Mouse (Mus musculus): ENCODE measurements around the gene Adam8. TPM values are rescaled to one million over a fixed set of nuclear protein-coding genes. Genes with fewer than 3 reads are reported as not detected.

Adam8 gene
- polyA plus RNA-seq, 1 experiment from 2014 or later, result 2.9 TPM

DNA sequence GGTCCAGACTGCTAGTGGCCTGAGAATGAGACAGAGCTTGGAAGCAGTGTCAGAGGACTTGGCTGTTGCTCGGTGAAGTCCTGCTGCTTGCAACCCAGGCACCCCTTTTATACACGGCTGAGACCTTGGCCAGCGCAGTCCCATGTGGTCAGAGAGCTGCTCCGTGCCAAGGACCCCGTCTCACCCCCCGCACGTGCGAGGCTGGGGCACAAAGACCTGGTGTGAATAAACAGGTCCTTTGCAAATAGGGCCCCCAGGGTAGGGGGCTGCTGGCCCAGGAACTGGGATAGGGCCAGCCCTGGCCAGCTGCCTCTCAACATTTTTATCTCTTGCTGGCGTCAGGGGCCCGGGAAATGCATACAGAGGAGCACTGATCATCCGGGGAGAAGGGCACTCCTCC, 34.4 kb downstream of the Adam8 start:
- Histone ChIP-seq H3K27me3 (no peaks in the 10 kb centered on the region), H3K9me3 (no peaks in the 10 kb centered on the region), H3K4me2 (no peak overlapping the region), H3K4me3 (no peak overlapping the region), H3K36me3 (no peaks in the 10 kb centered on the region), H3K27ac (replicated peaks) (no peak overlapping the region), H3K9ac (no peak overlapping the region), H3K4me1 (replicated peaks) (peaks cover 6% of the 10 kb centered on the region; the same call in 1 of the 2 replicates)
- peak; percentile 76 for ATAC-seq (ENCODE audit: low FRiP score, low read depth)
- 27% methylated on average over 11 of the region's 11 CpGs for WGBS

GRCm38 (mm10) chr7:139957437-139957836, 34.9 kb downstream of the Adam8 start:
- Histone ChIP-seq H3K27me3 (0 out of 2 replicates have a peak, but pooled peaks cover 2% of the 10 kb centered on the region), H3K4me3 (no peak overlapping the region), H3K4me2 (no peak overlapping the region), H3K36me3 (no peaks in the 10 kb centered on the region), H3K9ac (no peak overlapping the region), H3K9me3 (no peaks in the 10 kb centered on the region), H3K4me1 (replicated peaks) (peaks cover 6% of the 10 kb centered on the region; the same call in 1 of the 2 replicates), H3K27ac (replicated peaks) (no peak overlapping the region)
- WGBS, result 60% methylated on average over 11 of the region's 11 CpGs
- no peak for ATAC-seq (ENCODE audit: low FRiP score, low read depth)

- no peak overlapping the region for H3K4me3 ChIP-seq
- ATAC-seq (ENCODE audit: low FRiP score, low read depth), result no peak
- peaks cover 6% of the 10 kb centered on the region; the same call in 1 of the 2 replicates for H3K4me1 ChIP-seq (replicated peaks)
- H3K27me3 ChIP-seq, result peaks cover 9% of the 10 kb centered on the region
- no peak overlapping the region for H3K4me2 ChIP-seq
- H3K36me3 ChIP-seq, result no peaks in the 10 kb centered on the region
- H3K27ac ChIP-seq (replicated peaks), result no peak overlapping the region
- no peak overlapping the region for H3K9ac ChIP-seq
- 80% methylated on average over 3 of the region's 3 CpGs for WGBS
- H3K9me3 ChIP-seq, result no peaks in the 10 kb centered on the region
These were observed 35.7 kb downstream of the Adam8 start for GRCm38 (mm10) chr7:139956658-139957057.

GRCm38 (mm10) chr7:139955505-139955904, 36.9 kb downstream of the Adam8 start:
- H3K4me3 ChIP-seq, result no peak overlapping the region
- no peak for ATAC-seq (ENCODE audit: low FRiP score, low read depth)
- 85% methylated on average over 4 of the region's 4 CpGs for WGBS
- H3K4me2 ChIP-seq, result no peak overlapping the region
- H3K9ac ChIP-seq, result no peak overlapping the region
- H3K27ac ChIP-seq (replicated peaks), result no peak overlapping the region
- peaks cover 15% of the 10 kb centered on the region for H3K4me1 ChIP-seq (replicated peaks)
- H3K36me3 ChIP-seq, result no peaks in the 10 kb centered on the region
- no peaks in the 10 kb centered on the region for H3K9me3 ChIP-seq
- H3K27me3 ChIP-seq, result peaks cover 15% of the 10 kb centered on the region

DNA sequence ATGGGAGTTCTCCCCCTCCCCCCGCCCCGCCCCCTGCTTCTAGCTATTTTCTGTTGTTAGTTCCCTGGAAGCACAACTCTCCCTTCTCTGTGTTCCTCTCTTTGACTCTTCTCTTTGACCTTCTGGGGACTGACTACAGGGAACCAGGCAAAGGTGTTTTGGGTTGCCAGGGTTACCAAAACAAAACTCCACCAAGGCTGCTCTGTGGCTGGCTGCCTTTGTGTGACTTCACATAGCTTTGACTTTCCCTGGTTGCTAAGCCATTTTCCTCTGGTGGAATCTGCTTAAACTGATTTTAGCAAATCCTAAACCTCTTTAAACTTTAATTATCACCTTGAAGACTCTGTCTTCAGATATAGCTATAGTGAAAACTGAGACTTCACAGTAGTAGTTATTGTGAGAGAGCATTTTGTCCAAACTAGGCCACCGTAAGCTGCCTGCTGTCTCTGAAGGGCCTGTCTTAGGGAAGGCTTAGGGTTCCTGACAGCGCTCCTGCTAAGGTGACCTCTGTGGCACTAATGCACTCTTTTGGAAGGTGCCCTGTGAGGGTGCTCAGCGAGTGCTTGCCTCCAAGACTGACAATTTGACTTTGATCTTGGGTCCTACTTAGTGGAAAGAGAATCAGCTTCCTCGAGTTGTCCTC, 40.2 kb downstream of the Adam8 start:
- peaks cover 16% of the 10 kb centered on the region for H3K4me1 ChIP-seq (replicated peaks)
- ATAC-seq (ENCODE audit: low FRiP score, low read depth), result no peak
- 54% methylated on average over 6 of the region's 6 CpGs for WGBS

DNA sequence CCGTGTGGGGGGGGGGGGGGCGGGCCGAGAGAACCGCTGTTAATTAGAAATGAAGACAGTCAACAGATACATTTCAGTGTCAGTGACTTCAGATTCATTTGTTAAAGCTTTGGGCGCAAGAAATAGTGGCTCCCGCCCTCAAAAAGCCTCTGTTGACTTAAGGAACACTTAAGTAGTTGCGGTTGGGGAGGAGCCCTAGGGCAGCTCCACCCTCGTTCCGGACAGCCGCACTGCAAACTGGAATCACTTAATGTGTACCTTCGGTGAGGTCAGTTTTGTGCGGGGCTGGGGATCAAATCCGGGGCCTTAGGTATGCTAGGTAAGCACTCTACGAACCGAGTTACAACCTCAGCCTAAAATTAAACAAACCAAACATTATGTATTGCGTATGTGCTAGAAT, 41.3 kb downstream of the Adam8 start:
- Histone ChIP-seq H3K4me2 (peak overlapping the region; percentile 84), H3K27me3 (peaks cover 53% of the 10 kb centered on the region)

More for the DNA sequence above, 40.2 kb downstream of the Adam8 start:
- H3K9ac ChIP-seq, result no peak overlapping the region
- no peak overlapping the region for H3K27ac ChIP-seq (replicated peaks)
- H3K4me3 ChIP-seq, result no peak overlapping the region
- no peaks in the 10 kb centered on the region for H3K36me3 ChIP-seq
- H3K27me3 ChIP-seq, result peaks cover 44% of the 10 kb centered on the region
- no peak overlapping the region for H3K4me2 ChIP-seq
- H3K9me3 ChIP-seq, result no peaks in the 10 kb centered on the region

DNA sequence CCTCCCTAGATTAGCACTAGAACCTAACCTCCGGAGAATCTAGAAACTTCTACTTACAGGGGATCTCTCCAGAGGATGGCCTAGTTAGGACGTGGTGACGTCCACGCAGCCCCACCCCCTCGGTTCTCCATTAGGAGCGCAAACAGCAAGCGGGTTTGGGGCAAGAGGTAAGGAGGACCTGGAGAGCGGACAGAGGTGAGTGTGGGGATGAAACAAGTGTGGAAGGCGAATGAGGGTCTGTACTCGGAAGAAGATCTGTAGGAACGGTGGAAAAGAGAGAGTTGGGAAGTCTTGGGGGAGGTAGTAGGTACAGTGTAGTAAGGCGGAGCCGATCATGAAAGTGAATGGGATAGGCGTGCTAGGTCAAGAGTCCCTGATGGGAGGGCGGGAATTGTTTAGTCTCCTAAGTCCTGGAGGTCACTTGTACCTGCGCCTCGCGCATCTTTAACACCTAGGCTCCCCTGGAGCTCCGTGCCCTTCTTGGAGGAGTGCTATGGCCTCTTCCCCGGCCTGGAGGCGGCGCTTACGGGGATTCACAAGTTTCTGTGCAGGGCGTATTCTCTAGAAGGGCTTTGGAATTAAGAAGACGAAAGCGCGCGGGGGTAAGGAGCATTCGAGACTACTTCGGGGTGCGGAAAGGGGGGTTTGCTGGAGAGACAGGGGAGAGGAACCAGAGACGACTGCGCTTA, 41.9 kb downstream of the Adam8 start:
- Histone ChIP-seq H3K27ac (replicated peaks) (no peak overlapping the region), H3K4me3 (peak overlapping the region; percentile 42), H3K27me3 (peaks cover 60% of the 10 kb centered on the region), H3K36me3 (no peaks in the 10 kb centered on the region), H3K9me3 (no peaks in the 10 kb centered on the region), H3K4me2 (peak overlapping the region; percentile 84), H3K4me1 (replicated peaks) (peaks cover 16% of the 10 kb centered on the region), H3K9ac (peak overlapping the region; percentile 42)
- peak; percentile 75; the same call in 1 of the 2 replicates for ATAC-seq (ENCODE audit: low FRiP score, low read depth)
- WGBS, result under 1% methylated on average over 33 of the region's 33 CpGs

More for the DNA sequence above, 41.3 kb downstream of the Adam8 start:
- Histone ChIP-seq H3K9me3 (no peaks in the 10 kb centered on the region), H3K9ac (no peak overlapping the region), H3K4me3 (peak overlapping the region; percentile 42), H3K27ac (replicated peaks) (no peak overlapping the region), H3K36me3 (no peaks in the 10 kb centered on the region), H3K4me1 (replicated peaks) (peaks cover 16% of the 10 kb centered on the region)
- ATAC-seq (ENCODE audit: low FRiP score, low read depth), result no peak
- 6% methylated on average over 16 of the region's 16 CpGs for WGBS

DNA sequence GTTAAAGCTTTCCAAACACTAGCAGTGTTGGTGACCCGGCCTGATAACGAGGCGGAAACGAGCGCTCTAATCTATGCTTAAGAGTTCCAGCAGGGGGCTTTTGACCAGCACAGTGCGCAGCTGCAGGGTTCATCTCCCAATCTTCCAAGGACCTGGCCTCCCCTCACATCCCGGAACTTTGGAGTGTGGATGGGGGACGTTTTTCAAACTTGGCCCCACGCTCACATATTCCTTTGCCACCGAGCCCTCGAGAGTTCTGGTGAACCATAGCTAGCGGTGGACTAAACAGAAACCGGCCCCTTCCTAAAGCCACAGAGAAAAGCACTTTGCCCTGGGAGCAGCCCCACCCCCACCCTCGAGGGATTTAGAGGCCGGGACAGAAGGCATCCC, 42.5 kb downstream of the Adam8 start:
- peak overlapping the region; percentile 42 for H3K4me3 ChIP-seq
- H3K9me3 ChIP-seq, result no peaks in the 10 kb centered on the region
- H3K9ac ChIP-seq, result peak overlapping the region; percentile 42
- H3K27me3 ChIP-seq, result peaks cover 65% of the 10 kb centered on the region
- peaks cover 16% of the 10 kb centered on the region for H3K4me1 ChIP-seq (replicated peaks)
- ATAC-seq (ENCODE audit: low FRiP score, low read depth), result peak; percentile 43; the same call in 1 of the 2 replicates
- WGBS, result under 1% methylated on average over 15 of the region's 15 CpGs
- H3K4me2 ChIP-seq, result peak overlapping the region; percentile 84
- no peaks in the 10 kb centered on the region for H3K36me3 ChIP-seq
- no peak overlapping the region for H3K27ac ChIP-seq (replicated peaks)

- H3K4me1 ChIP-seq (replicated peaks), result peaks cover 25% of the 10 kb centered on the region
- no peak overlapping the region for H3K9ac ChIP-seq
- H3K9me3 ChIP-seq, result no peaks in the 10 kb centered on the region
- H3K27me3 ChIP-seq, result peaks cover 88% of the 10 kb centered on the region
- WGBS, result 34% methylated on average over 5 of the region's 5 CpGs
- no peak overlapping the region for H3K4me3 ChIP-seq
- H3K27ac ChIP-seq (replicated peaks), result no peak overlapping the region
- H3K4me2 ChIP-seq, result no peak overlapping the region
- ATAC-seq (ENCODE audit: low FRiP score, low read depth), result no peak
- no peaks in the 10 kb centered on the region for H3K36me3 ChIP-seq
These were observed 46.3 kb downstream of the Adam8 start for GRCm38 (mm10) chr7:139946032-139946431.

DNA sequence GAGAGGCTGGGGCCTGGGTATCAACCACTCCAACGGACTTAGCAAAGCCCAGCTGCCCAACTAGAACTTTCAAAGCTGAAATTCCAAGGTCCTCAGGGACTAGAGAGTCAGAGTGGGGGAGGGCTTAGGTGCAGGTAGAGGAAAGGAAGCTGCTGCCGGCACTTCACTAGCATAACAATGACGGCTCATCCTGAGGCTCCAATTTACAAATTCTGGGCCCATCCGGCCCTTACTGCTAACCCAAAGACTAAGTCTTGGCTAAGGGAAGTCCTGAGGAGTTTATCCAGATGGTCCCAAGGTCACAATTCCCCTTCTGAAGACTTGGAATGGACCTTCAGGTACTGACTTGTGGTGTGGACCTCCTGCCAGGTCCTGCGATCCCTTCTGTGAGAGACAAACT, 46.8 kb downstream of the Adam8 start:
- no peak for ATAC-seq (ENCODE audit: low FRiP score, low read depth)
- WGBS, result 16% methylated on average over 5 of the region's 5 CpGs

GRCm38 (mm10) chr7:139944291-139945240, 47.8 kb downstream of the Adam8 start:
- H3K4me2 ChIP-seq, result peak overlapping the region; percentile 50
- H3K27ac ChIP-seq (replicated peaks), result no peak overlapping the region
- H3K36me3 ChIP-seq, result no peaks in the 10 kb centered on the region
- H3K9ac ChIP-seq, result no peak overlapping the region
- WGBS, result 3% methylated on average over 68 of the region's 68 CpGs
- peak overlapping the region; percentile 30 for H3K4me3 ChIP-seq
- H3K27me3 ChIP-seq, result peaks cover 85% of the 10 kb centered on the region
- no peak; the same call in 1 of the 2 replicates for ATAC-seq (ENCODE audit: low FRiP score, low read depth)
- H3K4me1 ChIP-seq (replicated peaks), result peaks cover 12% of the 10 kb centered on the region
- no peaks in the 10 kb centered on the region for H3K9me3 ChIP-seq

More for the DNA sequence above, 46.8 kb downstream of the Adam8 start:
- Histone ChIP-seq H3K4me3 (no peak overlapping the region), H3K36me3 (no peaks in the 10 kb centered on the region), H3K4me2 (no peak overlapping the region), H3K9ac (no peak overlapping the region), H3K4me1 (replicated peaks) (peaks cover 19% of the 10 kb centered on the region), H3K9me3 (no peaks in the 10 kb centered on the region), H3K27ac (replicated peaks) (no peak overlapping the region), H3K27me3 (peaks cover 91% of the 10 kb centered on the region)
